Mouse (Mus musculus) liver, postnatal 0 days (tissue): ENCODE data around the gene Lrrc8a. TPM values are rescaled to one million over a fixed set of nuclear protein-coding genes. Genes with fewer than 3 reads are reported as not detected.

ENCODE experiments used
- ATAC-seq: fragments of 200-750 bp; cut with Nextera tagmentation; 2 replicates; pipeline ENCODE4 v1.8.0; 2017; ENCODE audit warnings: mild to moderate bottlenecking, moderate library complexity
- DNase-seq: peaks from one replicate; pipeline ENCODE4 v3.0.0-alpha.2; 2016
- H3K27ac ChIP-seq: fragments of 300-500 bp; sonication (generic); 2 replicates; pipeline ENCODE4 v1.5.1; 2014; ENCODE audit warnings: antibody characterized with exemption, moderate library complexity, mild to moderate bottlenecking, low read depth
- H3K27me3 ChIP-seq: fragments of 300-500 bp; sonication (generic); 2 replicates; pipeline ENCODE4 v1.6.1; 2014; ENCODE audit warnings: low read length, control low read depth, mixed read lengths; ENCODE audit not compliant: insufficient read depth
- H3K36me3 ChIP-seq: fragments of 300-500 bp; sonication (generic); replicated peaks from 2 replicates; pipeline ENCODE4 v1.6.1; 2014; ENCODE audit warnings: mild to moderate bottlenecking, control low read depth, low read length, moderate library complexity, mixed read lengths; ENCODE audit not compliant: insufficient read depth
- H3K4me1 ChIP-seq: fragments of 300-500 bp; sonication (generic); 2 replicates; pipeline ENCODE4 v1.6.1; 2014; ENCODE audit warnings: antibody characterized with exemption, mild to moderate bottlenecking, control low read depth; ENCODE audit not compliant: insufficient read depth
- H3K4me2 ChIP-seq: fragments of 300-500 bp; sonication (generic); 2 replicates; pipeline ENCODE4 v1.6.1; 2014; ENCODE audit warnings: low read depth, mild to moderate bottlenecking, low read length, moderate library complexity, mixed read lengths
- H3K4me3 ChIP-seq: fragments of 300-500 bp; sonication (generic); 2 replicates; pipeline ENCODE4 v1.5.1; 2014; ENCODE audit warnings: low read depth, low read length
- H3K9ac ChIP-seq: fragments of 300-500 bp; sonication (generic); replicated peaks from 2 replicates; pipeline ENCODE4 v1.6.1; 2014; ENCODE audit warnings: mild to moderate bottlenecking, moderate library complexity
- H3K9me3 ChIP-seq: fragments of 300-500 bp; sonication (generic); 2 replicates; pipeline ENCODE4 v1.6.1; 2016; ENCODE audit warnings: mild to moderate bottlenecking, control low read depth, low read length, mixed read lengths
- CTCF ChIP-seq: sonication (generic); IDR thresholded peaks from 2 replicates; pipeline ENCODE4 v1.5.1; 2016; ENCODE audit warnings: antibody characterized with exemption, low read depth
- EP300 ChIP-seq: IDR thresholded peaks from 2 replicates; pipeline ENCODE4 v1.6.1; 2016; ENCODE audit warnings: antibody characterized with exemption, low read depth, mild to moderate bottlenecking
- WGBS: fragments of 180-500 bp; shearing (Covaris S2); extraction: QIAGEN DNeasy Blood & Tissue Kit; methylation state at CpG from one replicate; pipeline ENCODE4 v1.1.7; 2014; ENCODE audit not compliant: insufficient replicate concordance; 5-methylcytosine and 5-hydroxymethylcytosine counted together
- polyA plus RNA-seq: library from polyadenylated mRNA; unstranded; fragments of >200 nt; fragmentation: Nextera tagmentation; extraction: Ambion mirVana; gene quantifications from 2 replicates; pipeline ENCODE4 v1.2.1, GENCODE M21; 2015

Gene Lrrc8a
- polyA plus RNA-seq, 1 experiment from 2014 or later: 20.3 TPM

DNA sequence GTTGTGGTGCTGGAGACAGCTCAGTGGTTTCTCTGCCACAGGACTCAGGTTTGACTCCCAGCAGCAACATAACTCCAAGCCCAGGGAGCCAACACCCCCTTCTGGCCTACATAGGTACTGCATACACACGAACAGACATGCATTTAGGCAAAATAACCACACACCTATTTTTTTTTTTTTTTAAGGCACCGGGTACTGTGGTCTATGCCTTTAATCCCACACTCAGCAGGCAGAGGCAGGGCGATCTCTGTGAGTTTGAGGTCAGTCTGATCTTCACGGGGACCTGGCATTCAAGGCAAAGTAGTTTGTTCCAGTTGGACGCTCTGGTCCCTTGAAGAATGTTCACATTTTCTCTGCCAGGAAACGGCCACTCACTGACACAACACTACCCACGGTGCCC, 34.1 kb upstream of the Lrrc8a start:
- WGBS: 62% methylated on average over 7 of the region's 7 CpGs
- peak; percentile 80 for TF ChIP-seq CTCF
- TF ChIP-seq EP300: no peak
- H3K4me3 ChIP-seq: no peak overlapping the region
- 0 out of 2 replicates have a peak overlapping the region, but pooled peaks have one; percentile 18 for H3K9ac ChIP-seq
- 0 out of 2 replicates have a peak overlapping the region, but pooled peaks have one; percentile 8 for H3K27ac ChIP-seq
- H3K27me3 ChIP-seq: no peaks in the 10 kb centered on the region
- peak; percentile 71 for DNase-seq
- H3K4me1 ChIP-seq: peaks cover 21% of the 10 kb centered on the region
- H3K36me3 ChIP-seq: no peaks in the 10 kb centered on the region
- no peaks in the 10 kb centered on the region for H3K9me3 ChIP-seq
- peak overlapping the region; percentile 95 for H3K4me2 ChIP-seq
- no peak for ATAC-seq

DNA sequence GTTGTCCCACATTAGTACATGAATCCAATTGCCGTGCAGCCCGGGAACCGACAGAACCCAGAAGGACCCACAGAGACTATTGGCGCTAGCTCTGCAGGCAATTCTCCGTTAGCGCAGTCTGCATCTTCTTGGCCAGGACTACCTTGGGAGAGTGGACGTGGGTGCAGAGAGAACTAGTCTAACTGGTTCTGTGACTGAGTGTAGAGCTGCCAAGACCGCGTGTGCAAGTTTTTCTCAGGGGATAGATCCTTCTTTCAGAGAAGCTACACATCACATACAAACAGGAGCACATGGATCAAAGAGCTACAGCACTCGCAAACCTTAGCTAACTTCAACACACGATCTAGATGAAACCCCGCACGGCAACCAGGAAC, 32.3 kb upstream of the Lrrc8a start:
- H3K9me3 ChIP-seq: no peaks in the 10 kb centered on the region
- peak overlapping the region; percentile 93 for H3K27ac ChIP-seq
- H3K27me3 ChIP-seq: no peaks in the 10 kb centered on the region
- H3K9ac ChIP-seq: peak overlapping the region; percentile 77
- 3% methylated on average over 13 of the region's 13 CpGs for WGBS
- peaks cover 16% of the 10 kb centered on the region for H3K4me1 ChIP-seq
- H3K4me3 ChIP-seq: peak overlapping the region; percentile 80
- no peaks in the 10 kb centered on the region for H3K36me3 ChIP-seq
- TF ChIP-seq CTCF: no peak
- TF ChIP-seq EP300: no peak
- peak; percentile 13 for ATAC-seq
- no peak for DNase-seq
- peak overlapping the region; percentile 95 for H3K4me2 ChIP-seq

DNA sequence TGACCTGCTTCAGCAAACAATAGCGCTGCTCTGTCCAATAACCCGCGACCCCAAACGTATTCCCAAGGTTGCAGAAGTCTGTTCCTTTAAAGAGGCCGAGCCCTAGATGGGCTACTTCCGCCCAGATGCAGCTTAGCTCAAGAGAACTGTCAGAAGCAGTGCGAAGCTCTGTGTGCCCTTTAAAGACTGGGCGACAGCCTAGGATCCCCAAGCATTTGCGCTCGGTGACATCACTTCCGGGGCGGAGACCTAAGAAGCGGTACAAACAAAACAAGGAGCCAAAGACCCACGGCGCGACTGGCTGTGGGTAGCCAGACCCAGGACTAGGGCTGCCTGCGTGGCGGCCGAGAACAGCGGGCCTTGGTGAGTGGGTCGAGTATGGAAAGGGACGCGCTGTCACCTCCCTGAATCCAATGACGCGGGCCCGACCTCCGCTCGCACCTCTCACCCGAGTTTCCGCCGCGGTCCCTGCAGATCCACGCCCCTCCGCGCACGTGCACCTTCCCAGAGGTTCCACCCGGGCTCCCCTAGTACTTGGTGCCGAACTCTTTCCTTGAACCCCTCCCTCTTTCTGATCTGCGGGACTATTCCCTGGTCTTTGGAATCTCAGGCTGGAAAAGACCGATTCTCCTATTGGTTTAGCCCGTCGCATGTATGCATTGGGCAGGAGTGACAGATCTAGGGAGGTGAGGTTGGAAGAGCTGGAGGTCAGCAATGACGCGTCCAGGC, 31.7 kb upstream of the Lrrc8a start, which contains the start of gene Kyat1:
TSS of gene Kyat1 (minus strand) at position 219 of the 729 bp plus-strand sequence.
- ATAC-seq: peak; percentile 88
- H3K9me3 ChIP-seq: no peaks in the 10 kb centered on the region
- peak within 1 kb of the TSS; percentile 80 for H3K4me3 ChIP-seq
- H3K9ac ChIP-seq: peak within 1 kb of the TSS; percentile 77
- no peak for TF ChIP-seq CTCF
- 0 out of 2 replicates have a peak, but pooled peaks have one; percentile 34 for TF ChIP-seq EP300
- peak; percentile 94 for DNase-seq
- H3K36me3 ChIP-seq: no peaks in the 10 kb centered on the region
- H3K4me1 ChIP-seq: peaks cover 16% of the 10 kb centered on the region
- no peaks in the 10 kb centered on the region for H3K27me3 ChIP-seq
- 1% methylated on average over 44 of the region's 44 CpGs for WGBS
- peak within 1 kb of the TSS; percentile 95 for H3K4me2 ChIP-seq
- peak within 1 kb of the TSS; percentile 93 for H3K27ac ChIP-seq

DNA sequence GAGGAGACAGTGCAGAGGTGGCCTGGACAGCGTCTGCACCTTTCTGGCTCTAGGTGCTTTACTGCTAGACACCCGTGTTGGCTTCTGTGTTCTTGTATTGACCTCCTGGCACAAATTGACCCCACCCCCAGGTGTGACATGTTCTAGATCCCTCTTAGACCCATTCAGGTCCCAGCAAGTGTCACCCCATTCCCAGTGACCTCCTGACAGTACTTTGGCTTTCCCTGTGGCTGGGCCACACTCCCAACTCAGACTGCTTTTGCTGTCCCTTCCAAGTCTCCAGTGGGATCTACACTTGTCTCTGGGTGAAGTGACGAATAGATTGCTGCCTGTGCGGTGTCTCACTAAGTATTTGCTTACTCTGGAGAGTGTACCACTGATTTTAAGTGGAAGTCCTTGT, 30.1 kb upstream of the Lrrc8a start:
- 75% methylated on average over 4 of the region's 4 CpGs for WGBS

DNA sequence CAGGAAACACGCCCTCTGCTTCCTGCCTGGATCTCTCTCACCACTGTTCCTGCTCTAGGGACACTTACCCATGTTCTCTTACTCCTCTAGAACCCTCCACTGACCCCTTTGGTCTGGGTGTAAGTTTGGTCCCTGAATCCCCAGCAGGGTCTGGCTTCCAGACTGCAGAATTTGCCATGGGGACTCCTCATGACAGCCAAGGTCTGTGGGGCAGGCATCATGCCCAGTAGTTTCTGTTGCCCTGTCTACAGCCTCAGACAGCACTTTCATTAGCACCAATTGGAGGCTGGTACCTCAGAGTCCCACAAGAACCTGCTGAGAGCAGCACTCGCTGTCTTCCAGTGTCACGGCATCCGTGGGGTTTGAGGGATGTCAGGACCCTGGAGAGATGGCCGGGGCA, 29.6 kb upstream of the Lrrc8a start:
- Histone ChIP-seq H3K27ac (no peak overlapping the region), H3K36me3 (no peaks in the 10 kb centered on the region), H3K4me3 (no peak overlapping the region), H3K27me3 (no peaks in the 10 kb centered on the region), H3K9ac (no peak overlapping the region), H3K9me3 (no peaks in the 10 kb centered on the region), H3K4me2 (no peak overlapping the region), H3K4me1 (peaks cover 24% of the 10 kb centered on the region)
- no peak for DNase-seq
- no peak for ATAC-seq
- no peak for TF ChIP-seq CTCF
- TF ChIP-seq EP300: no peak
- 72% methylated on average over 5 of the region's 5 CpGs for WGBS

More for the DNA sequence above, 30.1 kb upstream of the Lrrc8a start:
- no peak overlapping the region for H3K4me2 ChIP-seq
- ATAC-seq (no peak), DNase-seq (no peak)
- no peaks in the 10 kb centered on the region for H3K27me3 ChIP-seq
- H3K9ac ChIP-seq: no peak overlapping the region
- H3K9me3 ChIP-seq: no peaks in the 10 kb centered on the region
- no peaks in the 10 kb centered on the region for H3K36me3 ChIP-seq
- H3K27ac ChIP-seq: no peak overlapping the region
- H3K4me3 ChIP-seq: no peak overlapping the region
- peaks cover 20% of the 10 kb centered on the region for H3K4me1 ChIP-seq
- TF ChIP-seq CTCF (no peak), EP300 (no peak)

DNA sequence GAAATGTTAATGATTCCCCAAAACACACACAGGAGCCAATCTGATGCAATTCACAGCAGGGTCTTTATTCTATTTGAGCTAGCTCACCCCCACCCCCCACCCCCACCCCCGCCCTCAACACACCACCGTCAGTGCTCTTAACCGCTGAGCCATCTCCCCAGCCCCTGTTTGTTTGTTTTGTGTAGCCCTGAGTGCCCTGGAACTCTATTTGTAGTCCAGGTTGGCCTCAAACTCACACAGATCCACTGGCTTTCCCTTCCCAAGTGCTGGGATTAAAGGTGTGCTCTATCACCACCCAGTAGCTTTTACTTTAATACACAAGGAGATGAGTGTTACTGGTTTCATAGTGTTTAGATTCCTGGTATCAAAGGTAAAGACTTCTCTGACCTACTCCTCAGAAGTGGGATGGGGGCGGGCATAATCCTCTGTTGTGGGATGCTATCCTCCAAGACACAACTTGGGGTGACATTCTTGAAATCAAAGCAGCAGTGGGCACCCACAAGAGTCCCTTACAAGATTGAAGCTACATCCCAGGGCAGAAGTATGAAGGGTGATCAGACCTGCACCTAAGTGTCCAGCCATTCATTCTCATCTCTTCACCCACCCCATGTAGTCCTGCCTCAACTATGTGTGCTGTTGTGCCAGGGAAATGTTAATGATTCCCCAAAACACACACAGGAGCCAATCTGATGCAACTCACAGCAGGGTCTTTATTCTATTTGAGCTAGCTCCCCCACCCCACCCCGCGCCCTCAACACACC, 25.9 kb upstream of the Lrrc8a start:
- no peak for DNase-seq
- Histone ChIP-seq H3K4me1 (peaks cover 18% of the 10 kb centered on the region), H3K9ac (no peak overlapping the region), H3K36me3 (no peaks in the 10 kb centered on the region), H3K27me3 (no peaks in the 10 kb centered on the region), H3K4me3 (no peak overlapping the region), H3K4me2 (no peak overlapping the region; the same call in 1 of the 2 replicates), H3K9me3 (no peaks in the 10 kb centered on the region), H3K27ac (peak overlapping the region; percentile 85)
- ATAC-seq: peak; percentile 56
- WGBS: 70% methylated on average over 6 of the region's 6 CpGs
- TF ChIP-seq EP300 (no peak), CTCF (no peak)
